Mouse (Mus musculus): Measurements from ENCODE around the gene Apobec2.

- TF ChIP-seq CTCF (IDR thresholded peaks at IDR 0.05; ENCODE audit: borderline replicate concordance, control insufficient read depth, extremely low read depth, insufficient read depth, low read length, poor library complexity): no peak
- TF ChIP-seq POLR2A (IDR thresholded peaks at IDR 0.05; ENCODE audit: control insufficient read depth, extremely low read depth, insufficient read depth, low read length, poor library complexity): no peak
Measured at GRCm38 (mm10) chr17:48433006-48433655, 401 bp upstream of the Apobec2 start.
